Mouse (Mus musculus) thymus, postnatal 10 days (tissue): ENCODE measurements around the gene Snrpb2.
A peak's percentile ranks its signal among the peaks of the same experiment; 100 is the strongest.

Experiments
- DNase-seq, 2 experiments: peaks; one replicate each; pipeline ENCODE4 v3.0.0; 2021; ENCODE audit warnings: low spot score in 2 of 2

Snrpb2 gene

GRCm38 (mm10) chr2:143093726-143094125, 30.9 kb downstream of the Snrpb2 start:
- DNase-seq: peak in 1 of 2 experiments; percentile 3

GRCm38 (mm10) chr2:143094761-143095160, 31.9 kb downstream of the Snrpb2 start:
- DNase-seq: no peak

GRCm38 (mm10) chr2:143097170-143097569, 34.3 kb downstream of the Snrpb2 start:
- DNase-seq: no peak

GRCm38 (mm10) chr2:143113859-143114258, 51.0 kb downstream of the Snrpb2 start:
- DNase-seq: no peak

- no peak for DNase-seq
Measured at GRCm38 (mm10) chr2:143114716-143115115, 51.9 kb downstream of the Snrpb2 start.

GRCm38 (mm10) chr2:143117453-143117852, 54.6 kb downstream of the Snrpb2 start:
- DNase-seq: no peak

GRCm38 (mm10) chr2:143118221-143118620, 55.4 kb downstream of the Snrpb2 start:
- DNase-seq: no peak
